Mouse (Mus musculus): ENCODE measurements at regions not wholly inside any gene's neighbourhood (a gene's known extent, or its start where the extent isn't known, plus 50 kb on each side); places are given as distances from the start of the nearest gene placed in this dataset.

DNA sequence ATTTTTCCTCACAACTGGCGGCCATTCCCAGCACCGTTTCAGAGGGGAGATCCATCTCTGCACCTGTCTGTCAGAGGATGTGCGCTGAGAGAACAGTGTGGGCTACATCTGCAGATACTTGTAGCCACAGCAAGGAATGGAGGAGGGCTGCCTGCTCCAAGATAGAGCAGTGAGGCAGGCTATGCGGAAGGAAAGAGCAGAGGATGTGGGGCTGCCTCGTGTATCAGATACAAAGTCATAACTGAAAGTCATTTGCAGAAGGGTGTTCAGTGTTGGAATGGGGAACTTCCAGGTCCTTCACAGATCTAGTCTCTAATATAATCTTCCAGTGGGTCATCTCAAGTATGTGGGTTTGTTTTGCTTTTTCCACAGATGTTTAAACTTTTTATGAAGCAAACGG, 531.0 kb downstream of the Etnk1 start:
- Histone ChIP-seq H3K36me3 (ENCODE audit: control insufficient read depth, insufficient read depth) (no peaks in the 10 kb centered on the region), H3ac (ENCODE audit: control insufficient read depth, insufficient read length) (no peak overlapping the region), H3K4me3 (no peak overlapping the region), H3K79me2 (ENCODE audit: control insufficient read depth, insufficient read depth) (no peaks in the 10 kb centered on the region), H3K27me3 (ENCODE audit: control insufficient read depth, insufficient read depth, insufficient read length) (no peaks in the 10 kb centered on the region), H3K4me2 (ENCODE audit: low read depth) (no peak overlapping the region)
- TF ChIP-seq E2F4 (IDR thresholded peaks at IDR 0.05; ENCODE audit: insufficient read depth) (no peak), POLR2AphosphoS2 (IDR thresholded peaks at IDR 0.05; ENCODE audit: insufficient read length, low read depth) (no peak), TCF12 (IDR thresholded peaks at IDR 0.05; ENCODE audit: insufficient read depth, poor library complexity, severe bottlenecking) (no peak), MYOD1 (IDR thresholded peaks at IDR 0.05; ENCODE audit: control insufficient read depth in 1 of 3, insufficient read length in 2 of 3, low read depth in 2 of 3) (no peak), CEBPB (IDR thresholded peaks at IDR 0.05; ENCODE audit: insufficient read depth, poor library complexity, severe bottlenecking) (no peak), MYOG (IDR thresholded peaks at IDR 0.05; ENCODE audit: control insufficient read depth in 1 of 3, insufficient read depth in 1 of 3, insufficient read length in 2 of 3, low read depth in 2 of 3) (no peak), TCF3 (IDR thresholded peaks at IDR 0.05; ENCODE audit: insufficient read length, low read depth) (no peak), POLR2A (IDR thresholded peaks at IDR 0.05; ENCODE audit: insufficient read length, low read depth) (no peak), REST (IDR thresholded peaks at IDR 0.05; ENCODE audit: insufficient read depth, insufficient read length) (no peak), MAX (IDR thresholded peaks at IDR 0.05; ENCODE audit: low read depth) (no peak), USF1 (IDR thresholded peaks at IDR 0.05; ENCODE audit: low read depth) (no peak), SRF (IDR thresholded peaks at IDR 0.05; ENCODE audit: control insufficient read depth, insufficient read length, low read depth) (no peak)

DNA sequence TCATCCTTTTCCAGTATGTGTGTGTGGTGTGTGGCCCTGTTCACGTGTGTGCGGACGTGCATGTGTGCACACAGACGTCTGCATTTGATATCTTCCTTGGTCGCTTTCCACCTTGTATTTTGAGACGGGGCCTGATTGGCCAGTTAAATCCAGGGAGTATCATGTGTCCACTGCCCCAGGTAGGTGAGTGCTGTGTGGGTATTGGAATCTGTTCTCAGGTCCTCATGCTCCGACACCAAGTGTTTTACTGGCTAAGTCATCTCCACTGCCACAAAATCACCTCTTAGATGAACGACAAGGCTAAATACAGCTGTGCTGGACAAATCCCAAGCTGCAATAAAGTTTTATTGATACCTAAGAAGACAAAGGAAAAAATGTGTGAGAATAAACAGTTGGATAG, 537.0 kb downstream of the Etnk1 start:
- H3K4me2 ChIP-seq (ENCODE audit: low read depth) = no peak overlapping the region
- no peaks in the 10 kb centered on the region for H3K27me3 ChIP-seq (ENCODE audit: control insufficient read depth, insufficient read depth, insufficient read length)
- no peak overlapping the region for H3K4me3 ChIP-seq
- no peak for TF ChIP-seq MYOG (IDR thresholded peaks at IDR 0.05; ENCODE audit: control insufficient read depth in 1 of 3, insufficient read depth in 1 of 3, insufficient read length in 2 of 3, low read depth in 2 of 3)
- no peak for TF ChIP-seq SRF (IDR thresholded peaks at IDR 0.05; ENCODE audit: control insufficient read depth, insufficient read length, low read depth)
- TF ChIP-seq REST (IDR thresholded peaks at IDR 0.05; ENCODE audit: insufficient read depth, insufficient read length) = no peak
- no peak for TF ChIP-seq TCF12 (IDR thresholded peaks at IDR 0.05; ENCODE audit: insufficient read depth, poor library complexity, severe bottlenecking)
- no peak for TF ChIP-seq TCF3 (IDR thresholded peaks at IDR 0.05; ENCODE audit: insufficient read length, low read depth)
- TF ChIP-seq USF1 (IDR thresholded peaks at IDR 0.05; ENCODE audit: low read depth) = no peak
- TF ChIP-seq MAX (IDR thresholded peaks at IDR 0.05; ENCODE audit: low read depth) = no peak
- no peak for TF ChIP-seq CEBPB (IDR thresholded peaks at IDR 0.05; ENCODE audit: insufficient read depth, poor library complexity, severe bottlenecking)
- no peak for TF ChIP-seq MYOD1 (IDR thresholded peaks at IDR 0.05; ENCODE audit: control insufficient read depth in 1 of 3, insufficient read length in 2 of 3, low read depth in 2 of 3)
- TF ChIP-seq POLR2AphosphoS2 (IDR thresholded peaks at IDR 0.05; ENCODE audit: insufficient read length, low read depth) = no peak
- TF ChIP-seq E2F4 (IDR thresholded peaks at IDR 0.05; ENCODE audit: insufficient read depth) = no peak
- no peak for TF ChIP-seq POLR2A (IDR thresholded peaks at IDR 0.05; ENCODE audit: insufficient read length, low read depth)
- H3ac ChIP-seq (ENCODE audit: control insufficient read depth, insufficient read length) = no peak overlapping the region
- no peaks in the 10 kb centered on the region for H3K36me3 ChIP-seq (ENCODE audit: control insufficient read depth, insufficient read depth)
- no peaks in the 10 kb centered on the region for H3K79me2 ChIP-seq (ENCODE audit: control insufficient read depth, insufficient read depth)

DNA sequence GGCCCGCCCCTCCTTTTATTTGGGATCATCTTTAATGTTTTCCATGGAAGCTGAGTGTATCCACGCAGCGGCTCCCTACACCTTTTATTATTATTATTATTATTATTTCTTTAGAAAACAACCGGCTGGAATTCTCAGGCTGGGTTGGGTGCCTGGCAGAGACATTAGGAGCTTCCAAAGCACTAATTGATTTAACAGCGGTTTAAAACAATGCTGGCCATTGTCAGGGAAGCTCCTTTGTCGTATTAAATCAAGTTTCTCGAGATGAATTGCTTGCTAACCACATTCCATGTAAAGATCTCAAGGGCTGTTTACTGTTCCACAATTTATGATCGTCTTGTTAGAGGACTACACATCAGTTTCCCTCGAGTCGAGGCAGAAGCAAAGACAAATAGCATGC, 539.4 kb downstream of the Etnk1 start:
- Histone ChIP-seq H3ac (ENCODE audit: control insufficient read depth, insufficient read length) (no peak overlapping the region), H3K4me2 (ENCODE audit: low read depth) (no peak overlapping the region), H3K27me3 (ENCODE audit: control insufficient read depth, insufficient read depth, insufficient read length) (no peaks in the 10 kb centered on the region), H3K4me3 (no peak overlapping the region), H3K79me2 (ENCODE audit: control insufficient read depth, insufficient read depth) (no peaks in the 10 kb centered on the region), H3K36me3 (ENCODE audit: control insufficient read depth, insufficient read depth) (no peaks in the 10 kb centered on the region)
- TF ChIP-seq REST (IDR thresholded peaks at IDR 0.05; ENCODE audit: insufficient read depth, insufficient read length) = no peak
- no peak for TF ChIP-seq POLR2AphosphoS2 (IDR thresholded peaks at IDR 0.05; ENCODE audit: insufficient read length, low read depth)
- no peak for TF ChIP-seq MYOD1 (IDR thresholded peaks at IDR 0.05; ENCODE audit: control insufficient read depth in 1 of 3, insufficient read length in 2 of 3, low read depth in 2 of 3)
- no peak for TF ChIP-seq CEBPB (IDR thresholded peaks at IDR 0.05; ENCODE audit: insufficient read depth, poor library complexity, severe bottlenecking)
- no peak for TF ChIP-seq TCF12 (IDR thresholded peaks at IDR 0.05; ENCODE audit: insufficient read depth, poor library complexity, severe bottlenecking)
- TF ChIP-seq MAX (IDR thresholded peaks at IDR 0.05; ENCODE audit: low read depth) = no peak
- TF ChIP-seq POLR2A (IDR thresholded peaks at IDR 0.05; ENCODE audit: insufficient read length, low read depth) = no peak
- TF ChIP-seq USF1 (IDR thresholded peaks at IDR 0.05; ENCODE audit: low read depth) = no peak
- no peak for TF ChIP-seq TCF3 (IDR thresholded peaks at IDR 0.05; ENCODE audit: insufficient read length, low read depth)
- TF ChIP-seq SRF (IDR thresholded peaks at IDR 0.05; ENCODE audit: control insufficient read depth, insufficient read length, low read depth) = no peak
- no peak for TF ChIP-seq E2F4 (IDR thresholded peaks at IDR 0.05; ENCODE audit: insufficient read depth)
- no peak for TF ChIP-seq MYOG (IDR thresholded peaks at IDR 0.05; ENCODE audit: control insufficient read depth in 1 of 3, insufficient read depth in 1 of 3, insufficient read length in 2 of 3, low read depth in 2 of 3)

DNA sequence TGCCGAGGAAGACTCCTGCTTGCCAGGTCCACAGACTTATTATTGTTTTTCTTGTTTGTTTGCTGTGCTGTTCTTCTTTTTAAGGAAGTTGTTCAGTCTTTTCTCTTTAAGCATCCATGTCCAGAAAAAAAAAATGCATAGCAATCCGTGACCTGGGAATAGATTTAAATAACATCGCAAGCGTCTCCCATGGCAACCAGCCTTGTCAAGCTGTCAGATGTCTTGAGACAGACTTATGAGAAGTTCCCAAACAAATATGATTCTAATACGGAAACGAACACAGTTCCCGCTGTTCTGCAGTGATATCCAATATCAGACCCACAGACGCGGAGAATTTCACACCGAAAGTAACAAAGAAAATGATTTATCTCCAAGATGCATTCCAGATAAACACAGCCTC, 547.4 kb downstream of the Etnk1 start:
- Histone ChIP-seq H3K36me3 (ENCODE audit: control insufficient read depth, insufficient read depth) (no peaks in the 10 kb centered on the region), H3K4me3 (no peak overlapping the region), H3K4me2 (ENCODE audit: low read depth) (no peak overlapping the region), H3ac (ENCODE audit: control insufficient read depth, insufficient read length) (no peak overlapping the region), H3K27me3 (ENCODE audit: control insufficient read depth, insufficient read depth, insufficient read length) (no peaks in the 10 kb centered on the region), H3K79me2 (ENCODE audit: control insufficient read depth, insufficient read depth) (no peaks in the 10 kb centered on the region)
- no peak for TF ChIP-seq SRF (IDR thresholded peaks at IDR 0.05; ENCODE audit: control insufficient read depth, insufficient read length, low read depth)
- TF ChIP-seq REST (IDR thresholded peaks at IDR 0.05; ENCODE audit: insufficient read depth, insufficient read length) = no peak
- TF ChIP-seq USF1 (IDR thresholded peaks at IDR 0.05; ENCODE audit: low read depth) = no peak
- no peak for TF ChIP-seq TCF12 (IDR thresholded peaks at IDR 0.05; ENCODE audit: insufficient read depth, poor library complexity, severe bottlenecking)

DNA sequence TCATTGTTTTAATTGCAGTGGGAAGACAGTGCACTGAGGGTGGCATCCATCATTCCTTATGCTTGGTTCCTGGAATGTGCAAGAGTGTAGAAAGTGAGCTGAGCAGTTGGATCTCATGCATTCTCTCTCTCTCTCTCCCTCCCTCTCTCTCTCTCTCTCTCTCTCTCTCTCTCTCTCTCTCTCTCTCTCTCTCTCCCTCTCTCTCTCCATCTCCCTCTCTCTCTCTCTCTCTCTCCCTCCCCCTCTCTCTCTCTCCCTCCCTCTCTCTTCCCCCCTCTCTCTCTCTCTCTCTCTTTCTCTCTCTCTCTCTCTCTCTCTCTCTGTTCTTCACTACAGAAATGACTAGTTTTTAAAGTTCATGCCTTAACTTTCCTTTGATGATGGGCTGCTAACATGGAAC, 583.1 kb downstream of the Etnk1 start:
- Histone ChIP-seq H3K79me2 (ENCODE audit: control insufficient read depth, insufficient read depth) (no peaks in the 10 kb centered on the region), H3K36me3 (ENCODE audit: control insufficient read depth, insufficient read depth) (no peaks in the 10 kb centered on the region), H3K4me2 (ENCODE audit: low read depth) (no peak overlapping the region), H3K4me3 (no peak overlapping the region), H3K27me3 (ENCODE audit: control insufficient read depth, insufficient read depth, insufficient read length) (no peaks in the 10 kb centered on the region), H3ac (ENCODE audit: control insufficient read depth, insufficient read length) (no peak overlapping the region)
- TF ChIP-seq USF1 (IDR thresholded peaks at IDR 0.05; ENCODE audit: low read depth) (no peak), CEBPB (IDR thresholded peaks at IDR 0.05; ENCODE audit: insufficient read depth, poor library complexity, severe bottlenecking) (no peak), MYOG (IDR thresholded peaks at IDR 0.05; ENCODE audit: control insufficient read depth in 1 of 3, insufficient read depth in 1 of 3, insufficient read length in 2 of 3, low read depth in 2 of 3) (no peak), TCF12 (IDR thresholded peaks at IDR 0.05; ENCODE audit: insufficient read depth, poor library complexity, severe bottlenecking) (no peak), MYOD1 (IDR thresholded peaks at IDR 0.05; ENCODE audit: control insufficient read depth in 1 of 3, insufficient read length in 2 of 3, low read depth in 2 of 3) (no peak)
